Mouse (Mus musculus): ENCODE measurements at regions not wholly inside any gene's neighbourhood (a gene's known extent, or its start where the extent isn't known, plus 50 kb on each side); places are given as distances from the start of the nearest gene placed in this dataset.

- no peak for ATAC-seq (replicated peaks; ENCODE audit: insufficient number of reproducible peaks, low FRiP score, low TSS enrichment, poor library complexity, severe bottlenecking)
Observed at GRCm38 (mm10) chr2:61058545-61059235, 95.7 kb upstream of the Rbms1 start.

GRCm38 (mm10) chr2:61052296-61052695 lies 89.3 kb upstream of the Rbms1 start:
- ATAC-seq (replicated peaks; ENCODE audit: insufficient number of reproducible peaks, low FRiP score, low TSS enrichment, poor library complexity, severe bottlenecking), result no peak

DNA sequence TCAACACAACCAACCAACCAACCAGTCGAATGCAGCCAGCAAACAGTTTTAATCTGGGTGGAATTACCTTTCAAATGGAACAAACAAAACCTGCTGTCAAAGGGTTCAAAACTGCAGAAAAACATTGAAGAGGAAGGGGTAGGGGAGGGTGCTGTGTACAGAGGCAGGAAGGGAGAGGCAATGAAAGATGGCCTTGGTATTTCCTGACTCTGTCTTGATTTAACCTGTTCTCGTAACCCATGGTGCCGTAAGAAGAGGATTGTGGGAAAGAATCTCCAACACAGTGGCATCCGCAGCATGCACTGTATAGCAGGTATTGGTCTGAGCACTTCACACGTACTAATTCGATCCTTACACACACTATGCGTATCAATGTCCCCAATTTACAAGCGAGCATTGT lies 88.8 kb upstream of the Rbms1 start:
- no peak for ATAC-seq (replicated peaks; ENCODE audit: insufficient number of reproducible peaks, low FRiP score, low TSS enrichment, poor library complexity, severe bottlenecking)

GRCm38 (mm10) chr2:61046111-61046767 lies 83.2 kb upstream of the Rbms1 start:
- no peak for ATAC-seq (replicated peaks; ENCODE audit: insufficient number of reproducible peaks, low FRiP score, low TSS enrichment, poor library complexity, severe bottlenecking)

DNA sequence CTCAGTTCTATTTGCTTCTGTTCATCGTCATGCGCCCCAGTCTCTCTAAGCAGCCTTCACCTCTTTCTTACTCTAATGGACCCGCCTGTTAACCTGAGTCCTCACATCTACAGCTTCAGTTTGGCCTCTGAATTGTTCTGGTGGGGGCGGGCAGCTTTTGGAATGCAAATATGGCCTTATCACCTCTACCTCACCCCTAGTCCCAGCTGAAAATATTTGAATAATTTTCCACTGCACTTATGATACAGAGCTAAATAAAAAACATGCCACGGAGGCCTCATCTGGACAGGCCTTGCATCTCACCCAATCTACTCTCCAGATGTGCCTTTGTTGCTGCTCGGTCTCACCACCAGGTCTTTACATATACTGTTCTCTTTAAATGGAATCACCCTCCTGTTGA lies 82.5 kb upstream of the Rbms1 start:
- no peak for ATAC-seq (replicated peaks; ENCODE audit: insufficient number of reproducible peaks, low FRiP score, low TSS enrichment, poor library complexity, severe bottlenecking)

DNA sequence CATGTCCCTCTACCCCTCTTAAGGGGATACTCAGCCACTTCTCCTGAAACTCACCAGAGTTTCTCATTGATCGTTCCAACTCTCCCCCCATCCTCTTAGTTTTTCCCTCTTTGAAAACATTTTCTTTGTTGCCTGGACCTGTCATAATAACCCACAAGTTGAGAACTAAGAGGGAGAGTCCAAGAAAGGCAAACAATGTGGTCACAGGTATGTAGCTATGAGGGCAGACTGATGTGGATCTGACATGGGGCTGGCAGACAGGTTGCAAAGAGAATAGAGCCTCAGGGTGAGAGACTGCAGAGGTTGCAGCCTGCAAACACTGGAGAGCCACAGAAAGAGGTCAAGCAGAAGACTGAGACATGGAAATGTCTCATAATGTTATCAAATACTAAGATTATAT lies 69.9 kb upstream of the Rbms1 start:
- ATAC-seq (replicated peaks; ENCODE audit: insufficient number of reproducible peaks, low FRiP score, low TSS enrichment, poor library complexity, severe bottlenecking), result no peak

GRCm38 (mm10) chr2:61029706-61030105 lies 66.7 kb upstream of the Rbms1 start:
- ATAC-seq (replicated peaks; ENCODE audit: insufficient number of reproducible peaks, low FRiP score, low TSS enrichment, poor library complexity, severe bottlenecking), result no peak

DNA sequence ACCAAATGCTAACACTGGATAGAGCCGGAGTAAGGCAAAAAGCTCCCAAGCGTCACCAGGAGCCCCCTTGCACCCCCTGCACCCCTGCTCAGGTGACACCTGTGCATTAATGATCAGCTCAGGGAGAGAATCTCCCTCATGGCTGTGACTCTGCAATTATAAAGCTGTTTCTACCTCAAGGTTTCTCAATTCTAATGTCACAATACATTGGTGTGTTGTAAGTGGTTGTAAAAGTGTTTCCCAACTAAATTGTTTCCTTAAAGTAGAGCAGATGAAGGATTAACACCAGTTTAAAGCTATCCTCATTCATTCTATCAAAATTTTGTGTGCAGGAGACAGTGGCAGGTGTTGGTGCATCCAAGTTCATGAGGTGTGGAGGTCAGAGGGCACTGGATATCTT lies 65.6 kb upstream of the Rbms1 start:
- no peak for ATAC-seq (replicated peaks; ENCODE audit: insufficient number of reproducible peaks, low FRiP score, low TSS enrichment, poor library complexity, severe bottlenecking)

DNA sequence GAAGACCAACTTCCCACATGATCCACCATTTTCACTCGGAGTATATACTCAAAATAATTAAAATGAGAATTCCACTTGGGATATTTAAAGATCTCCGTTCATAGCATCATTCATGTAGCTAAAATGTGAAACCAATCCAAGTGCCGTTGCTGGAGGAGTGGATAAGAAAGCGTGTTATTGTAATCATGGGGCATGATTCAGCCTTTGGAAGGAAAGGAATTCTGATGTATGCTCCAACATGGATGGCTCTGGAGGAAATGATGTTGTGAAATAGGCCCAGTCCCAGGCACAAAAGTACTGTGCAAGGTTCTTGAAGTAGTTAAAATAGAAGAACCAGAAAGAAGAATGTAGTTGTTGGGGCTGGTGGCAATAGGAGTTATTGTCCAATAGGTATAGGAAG lies 64.7 kb upstream of the Rbms1 start:
- ATAC-seq (replicated peaks; ENCODE audit: insufficient number of reproducible peaks, low FRiP score, low TSS enrichment, poor library complexity, severe bottlenecking), result no peak

DNA sequence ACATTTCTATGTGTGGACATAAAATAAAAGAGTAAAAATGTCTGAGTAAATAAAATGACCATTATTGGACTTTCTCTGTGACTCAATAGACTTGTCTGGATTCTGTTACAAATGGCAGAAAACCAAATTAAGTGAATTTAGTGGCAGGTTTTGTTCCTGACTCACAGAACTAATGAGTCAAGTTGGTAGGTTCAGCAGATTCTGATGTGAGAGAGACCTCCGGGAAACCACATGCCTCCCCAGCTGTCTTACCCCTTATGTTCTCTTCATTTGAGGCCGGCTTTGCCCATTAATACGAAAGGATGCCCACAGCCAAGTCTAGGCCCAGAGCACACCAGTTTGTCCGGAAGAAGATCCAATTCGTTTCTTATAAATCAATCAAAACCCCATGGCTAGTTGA lies 59.4 kb upstream of the Rbms1 start:
- ATAC-seq (replicated peaks; ENCODE audit: insufficient number of reproducible peaks, low FRiP score, low TSS enrichment, poor library complexity, severe bottlenecking), result no peak

DNA sequence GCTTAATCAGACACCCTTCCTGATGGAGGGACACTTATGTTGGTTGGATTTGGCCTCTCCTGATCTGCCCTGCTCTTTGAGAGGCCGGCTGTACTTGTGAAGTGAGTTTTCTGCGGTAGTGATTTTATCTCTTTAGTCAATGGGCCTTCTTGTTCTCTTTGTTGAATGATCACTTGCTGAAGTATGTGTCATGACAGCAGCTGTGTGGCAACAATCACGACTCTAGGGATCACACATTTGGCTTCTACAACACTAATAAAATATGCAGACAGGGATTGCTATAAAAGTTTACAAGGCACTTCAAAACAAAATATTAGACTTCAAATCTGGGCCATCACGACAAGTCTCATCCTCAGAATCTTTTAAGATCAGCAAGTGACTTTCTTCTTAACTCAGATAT lies 57.8 kb upstream of the Rbms1 start:
- no peak for ATAC-seq (replicated peaks; ENCODE audit: insufficient number of reproducible peaks, low FRiP score, low TSS enrichment, poor library complexity, severe bottlenecking)

DNA sequence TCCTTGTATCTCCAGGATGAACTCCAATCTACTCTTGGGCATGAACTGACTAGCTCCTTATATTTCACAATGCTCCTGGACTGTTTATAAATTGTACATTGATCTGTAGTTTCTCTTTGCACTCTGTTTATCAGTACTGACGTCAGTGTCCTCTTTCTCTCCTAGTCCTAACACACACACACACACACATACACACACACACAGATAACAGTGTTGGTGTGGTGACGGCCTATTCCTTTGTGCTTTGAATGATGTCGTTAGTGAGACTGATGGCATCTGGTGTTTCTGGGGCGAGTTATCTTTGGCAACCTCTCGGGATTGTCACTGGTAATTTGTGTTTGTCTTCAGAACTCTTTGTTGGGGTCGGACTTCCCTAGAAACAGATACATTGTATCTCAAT lies 50.0 kb upstream of the Rbms1 start:
- no peak for ATAC-seq (replicated peaks; ENCODE audit: insufficient number of reproducible peaks, low FRiP score, low TSS enrichment, poor library complexity, severe bottlenecking)

Data from monocyte, adult 5-6 weeks (primary cell).